Mouse (Mus musculus): ENCODE data around the gene Nradd.

Nradd gene

GRCm38 (mm10) chr9:110652963-110653654 is 28.9 kb upstream of the Nradd start:
- no peak for DNase-seq

GRCm38 (mm10) chr9:110651931-110652722 is 27.9 kb upstream of the Nradd start:
- peak; percentile 80 to 84 for DNase-seq

- no peak for DNase-seq
Measured at GRCm38 (mm10) chr9:110649775-110650174, 25.5 kb upstream of the Nradd start.

DNA sequence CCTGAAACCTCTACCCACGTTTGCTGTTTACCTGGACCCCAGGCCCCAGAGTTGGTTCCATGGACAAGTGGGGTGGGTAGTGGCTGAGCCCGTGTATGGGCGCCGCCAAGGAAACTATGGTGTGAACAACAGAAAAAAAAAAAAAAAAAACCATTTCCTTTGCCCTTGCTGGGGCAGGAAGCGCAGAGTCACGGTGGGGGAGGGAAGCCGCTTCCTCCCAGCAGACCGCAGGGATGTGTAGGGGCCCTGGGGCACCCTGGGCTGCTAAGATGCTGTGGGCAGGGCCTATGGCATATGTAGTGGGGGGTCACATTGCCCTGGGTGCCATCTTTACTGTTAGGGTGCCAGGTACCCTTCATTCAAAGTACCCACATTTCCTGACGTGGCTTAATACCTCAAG is 21.0 kb upstream of the Nradd start:
- DNase-seq = peak; percentile 55 to 68

DNA sequence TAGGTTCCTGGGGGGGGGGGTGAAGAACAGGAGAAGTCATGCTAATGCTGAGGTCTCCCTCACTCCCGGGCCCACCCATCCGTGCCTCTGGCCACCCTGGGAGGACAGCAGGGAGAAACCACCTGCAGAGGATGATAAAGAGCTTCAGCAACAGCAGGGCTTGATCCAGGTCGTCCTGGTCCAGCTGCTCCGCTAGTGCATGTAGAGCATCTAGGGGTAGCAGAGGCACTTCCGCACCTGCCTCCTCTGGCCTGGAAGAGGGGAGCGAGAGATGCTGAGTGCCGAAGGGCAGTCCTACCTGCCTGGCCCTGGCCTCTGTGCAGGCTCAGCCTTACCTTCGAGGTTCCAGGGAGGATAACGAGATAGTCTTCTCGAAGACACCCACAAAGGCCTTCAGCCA is 20.0 kb upstream of the Nradd start:
- DNase-seq = no peak

DNA sequence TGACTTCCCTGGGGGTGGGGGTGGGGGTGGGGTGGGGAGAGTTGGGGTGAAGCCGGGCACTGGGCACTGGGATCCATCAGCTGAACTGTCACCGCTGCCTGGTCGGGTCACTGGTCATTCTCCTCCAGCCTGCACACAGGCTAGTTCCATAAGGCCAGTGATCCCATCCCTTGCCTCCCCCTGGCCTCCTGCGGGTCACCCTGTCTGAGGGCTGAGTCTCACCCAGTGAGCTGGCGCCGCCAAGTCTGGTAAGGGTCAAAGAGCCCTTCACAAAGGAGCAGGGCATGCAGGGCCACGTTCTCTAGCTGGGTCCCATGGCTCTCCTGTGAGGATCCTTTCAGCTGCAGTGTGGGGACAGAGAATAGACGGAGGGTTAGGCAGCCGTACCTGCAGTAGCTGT is 19.5 kb upstream of the Nradd start:
- no peak for DNase-seq

DNA sequence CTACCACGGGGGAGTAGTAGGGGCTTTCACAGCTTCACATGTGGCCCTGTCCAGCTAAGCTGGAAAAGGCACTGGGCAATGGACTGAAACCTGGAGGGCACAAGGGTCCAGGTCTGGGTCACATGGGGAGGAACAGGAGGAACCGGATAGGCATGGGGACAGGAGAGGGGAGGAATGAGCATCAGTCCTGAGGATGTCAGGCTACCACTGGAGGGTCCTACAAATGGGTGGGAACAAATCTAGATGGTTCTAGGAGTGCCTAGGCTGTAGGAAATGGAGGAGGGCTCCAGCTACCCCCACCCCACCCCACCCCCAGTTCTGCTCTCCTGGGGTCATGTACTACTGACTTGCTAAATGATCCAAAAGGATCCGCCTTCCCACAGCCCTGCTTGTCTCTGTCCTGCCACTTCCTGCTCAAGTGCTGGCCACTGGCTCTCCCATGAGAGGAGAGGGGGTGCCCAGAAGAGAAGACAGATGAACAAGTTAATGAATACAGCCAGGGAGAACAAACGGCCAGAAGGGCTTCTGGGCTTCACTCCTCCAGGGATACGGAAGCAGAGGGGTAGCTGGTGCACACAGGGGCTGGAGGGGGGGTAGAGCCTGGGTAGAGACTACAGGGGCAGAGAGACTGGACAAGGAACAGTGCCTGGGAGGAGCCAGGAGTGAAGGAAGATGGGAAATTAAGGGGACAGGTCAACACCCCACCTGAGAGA is 18.7 kb upstream of the Nradd start:
- no peak for DNase-seq

- DNase-seq = no peak
Measured at GRCm38 (mm10) chr9:110641006-110641405, 16.8 kb upstream of the Nradd start.

- no peak for DNase-seq
Measured at GRCm38 (mm10) chr9:110638611-110639021, 14.4 kb upstream of the Nradd start.

DNA sequence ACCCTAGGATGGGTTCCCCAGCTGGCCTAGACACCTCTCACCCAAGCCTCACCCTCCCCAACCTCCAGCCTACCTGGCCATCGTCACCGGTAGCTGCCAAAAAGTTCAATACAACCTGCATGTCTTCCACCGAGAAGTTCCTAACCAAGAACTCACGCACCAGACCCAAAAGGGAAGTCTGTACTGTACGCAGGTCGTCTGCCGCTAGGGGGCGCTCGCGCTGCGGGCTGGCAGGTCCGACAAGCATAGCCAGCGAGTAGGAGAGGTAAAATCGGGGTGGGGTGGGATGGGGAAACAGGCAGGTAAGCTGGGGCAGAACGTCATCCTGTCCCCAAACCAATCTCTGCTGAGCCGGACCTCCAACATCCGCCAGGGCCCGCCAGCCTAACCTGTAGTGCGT is 11.0 kb upstream of the Nradd start:
- DNase-seq = peak; percentile 85 to 91

- DNase-seq = no peak
Measured at GRCm38 (mm10) chr9:110633882-110634281, 9.6 kb upstream of the Nradd start.

- no peak for DNase-seq
Measured at GRCm38 (mm10) chr9:110632671-110633070, 8.4 kb upstream of the Nradd start.

- no peak for DNase-seq
Measured at GRCm38 (mm10) chr9:110631651-110632275, 7.5 kb upstream of the Nradd start.

DNA sequence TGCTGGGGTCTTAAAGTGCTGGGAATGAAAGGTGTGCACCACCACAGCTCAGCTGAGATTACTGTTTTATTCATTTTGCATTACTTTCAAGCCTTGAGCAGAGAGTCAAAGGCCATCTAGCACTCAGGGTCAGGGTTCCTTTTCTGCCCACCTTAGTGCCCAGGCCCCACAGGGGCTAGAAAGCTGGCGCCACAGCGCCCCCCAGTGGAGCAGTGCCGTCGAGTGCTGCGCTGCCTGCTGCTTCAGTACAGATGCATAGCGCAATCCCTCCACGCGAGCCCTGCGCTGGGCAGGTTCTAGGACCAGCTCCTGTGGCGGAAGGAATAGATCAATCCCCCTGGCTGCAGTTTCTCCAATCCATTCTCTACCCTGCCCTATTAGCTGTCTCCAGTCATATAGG is 6.9 kb upstream of the Nradd start:
- peak; percentile 58 to 72 for DNase-seq

DNA sequence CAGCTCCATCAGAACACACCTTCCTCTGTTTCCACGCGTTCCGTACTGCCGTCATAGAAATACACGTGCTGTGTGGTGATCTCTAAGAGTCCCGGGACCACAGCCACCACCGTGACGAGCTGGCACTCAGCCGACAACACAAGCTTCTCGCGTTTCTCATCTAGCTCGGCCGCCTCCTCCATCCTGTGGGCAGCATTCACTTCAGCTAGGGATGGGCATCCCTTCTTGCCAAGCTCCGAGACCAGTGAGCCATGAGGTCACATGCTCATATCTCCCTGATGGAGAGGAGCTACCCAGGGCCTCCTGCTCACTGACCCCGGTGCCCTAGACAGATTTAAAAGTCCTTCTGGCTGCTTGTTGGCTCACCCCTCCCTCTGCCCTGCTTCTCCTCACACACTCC is 5.9 kb upstream of the Nradd start:
- peak in 1 of 2 experiments; percentile 16 for DNase-seq

- no peak for DNase-seq
Measured at GRCm38 (mm10) chr9:110625350-110625908, 1.2 kb upstream of the Nradd start.

- no peak for DNase-seq
Measured at GRCm38 (mm10) chr9:110623416-110624195, 646 bp downstream of the Nradd start.

- no peak for DNase-seq
Measured at GRCm38 (mm10) chr9:110622621-110623219, 1.5 kb downstream of the Nradd start.

- no peak for DNase-seq
Measured at GRCm38 (mm10) chr9:110620685-110621084, 3.6 kb downstream of the Nradd start.

DNA sequence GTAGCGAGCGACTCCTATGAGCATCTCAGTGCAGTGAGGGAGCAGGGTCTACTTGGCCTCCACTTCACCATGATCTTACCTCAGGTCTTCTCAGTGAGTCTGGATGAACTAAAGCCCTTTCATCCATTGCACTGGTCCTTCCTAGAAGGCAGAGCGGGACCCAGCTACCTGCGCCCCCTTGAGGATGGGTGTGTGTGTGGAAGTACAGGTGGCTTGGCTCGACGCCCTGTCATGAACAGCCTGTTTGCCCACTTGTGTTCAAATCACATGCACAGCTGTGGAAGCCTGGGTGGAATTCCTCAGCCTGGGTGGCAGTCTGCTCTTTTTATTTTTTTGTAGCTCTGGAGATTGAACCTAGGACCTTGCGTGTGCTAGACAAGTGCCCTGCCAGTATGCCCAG is 4.1 kb downstream of the Nradd start:
- DNase-seq = peak; percentile 57 to 80

DNA sequence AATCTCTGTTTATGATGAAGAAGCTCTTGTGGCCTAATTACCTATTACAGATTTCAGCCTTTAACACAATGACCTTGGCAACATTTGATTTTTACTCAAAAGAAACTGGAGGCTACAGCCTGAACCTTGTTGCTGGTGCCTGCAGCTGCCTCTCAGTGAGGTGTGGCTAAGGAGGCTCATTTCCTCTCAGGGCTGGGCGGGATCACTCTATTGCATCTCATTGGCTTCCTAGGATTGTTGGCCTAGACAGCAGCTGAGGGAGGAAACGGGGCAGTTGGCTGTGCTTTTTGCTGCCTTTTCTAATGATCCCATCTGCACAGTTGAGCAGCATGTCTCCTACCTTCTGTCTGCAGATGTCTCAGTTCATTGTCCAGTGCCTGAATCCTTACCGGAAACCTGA is 7.2 kb downstream of the Nradd start:
- DNase-seq = peak in 1 of 2 experiments; percentile 22

GRCm38 (mm10) chr9:110611471-110611870 is 12.8 kb downstream of the Nradd start:
- DNase-seq = no peak
